ENCODE assay signal across 8 mouse cellular contexts in the genomic region with DNA sequence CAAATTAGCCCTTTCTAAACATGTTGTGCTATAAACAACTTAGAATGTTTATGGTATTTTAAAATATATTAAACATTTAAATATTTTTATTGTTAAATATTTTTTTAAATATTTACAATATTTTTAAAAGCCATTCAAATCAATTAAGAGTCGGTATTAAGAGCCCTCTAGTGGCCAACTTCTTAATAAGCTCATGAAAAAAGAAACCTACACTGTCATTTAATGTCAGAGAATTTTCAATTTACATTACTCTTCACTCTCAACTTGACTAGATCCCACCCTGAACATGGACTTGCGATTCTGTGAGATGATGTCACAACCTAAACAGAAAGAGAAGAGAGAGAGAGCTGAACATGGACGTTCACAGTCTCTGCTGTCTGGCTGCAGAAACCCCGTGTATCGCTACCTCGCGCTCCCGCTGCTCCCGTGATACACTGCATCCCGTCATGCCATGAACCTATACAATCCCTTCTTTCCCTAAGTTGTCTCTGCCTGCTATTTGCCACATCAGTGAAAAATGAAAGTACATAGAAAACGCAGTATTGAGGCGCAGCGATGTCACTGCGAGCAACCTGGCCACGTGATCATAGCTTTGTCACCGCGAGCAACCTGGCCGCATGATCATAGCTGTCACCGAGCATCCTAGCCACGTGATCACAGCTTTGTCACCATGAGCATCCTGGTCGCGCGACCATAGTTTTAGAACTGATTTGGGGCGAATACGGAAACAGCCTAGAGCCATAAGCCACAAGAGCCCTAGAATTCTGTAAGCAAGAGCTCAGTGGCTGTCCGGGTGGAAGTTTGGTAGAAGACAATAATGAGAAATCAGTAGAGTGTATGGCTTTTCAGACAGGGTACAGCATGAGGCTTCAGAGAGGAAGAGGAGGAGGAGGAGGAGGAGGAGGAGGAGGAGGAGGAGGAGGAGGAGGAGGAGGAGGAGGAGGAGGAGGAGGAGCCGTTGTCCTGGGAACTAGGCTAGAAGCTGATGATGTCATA. TPM values are rescaled to one million over a fixed set of nuclear protein-coding genes. Genes with fewer than 3 reads are reported as not detected.
DNase-seq lines count a peak whose midpoint lies in the region; ATAC-seq and TF ChIP-seq lines count a peak whose summit lies in the region.

No protein-coding gene starts in this region.

- TF ChIP-seq CTCF in CH12.LX (conservative IDR thresholded peaks at IDR 0.05 in 1 of 2, IDR thresholded peaks at IDR 0.05 in 1 of 2; ENCODE audit: low read depth in 2 of 2, low read length in 2 of 2) = peak; percentile 19 to 73; a peak in 3 of 4 replicates

- H3K79me2 ChIP-seq in CH12.LX (replicated peaks; ENCODE audit: control insufficient read depth, extremely low read depth, insufficient read depth, poor library complexity, severe bottlenecking) = no peaks in the 10 kb centered on the region

- 55% methylated on average over 27 of the region's 27 CpGs for WGBS in embryonic facial prominence, embryonic 15.5 days
- WGBS in hindbrain, embryonic 12.5 days = 60% methylated on average over 27 of the region's 27 CpGs
- WGBS in midbrain, embryonic 10.5 days = 73% methylated on average over 27 of the region's 27 CpGs
- WGBS in stomach, embryonic 14.5 days = 57% methylated on average over 27 of the region's 27 CpGs

- no peaks in the 10 kb centered on the region for H3K27me3 ChIP-seq in CH12.LX (replicated peaks)
- no peaks in the 10 kb centered on the region for H3K27me3 ChIP-seq in embryonic facial prominence, embryonic 15.5 days
- H3K27me3 ChIP-seq in hindbrain, embryonic 12.5 days = no peaks in the 10 kb centered on the region
- H3K27me3 ChIP-seq in midbrain, embryonic 10.5 days (ENCODE audit: low read depth, poor library complexity, severe bottlenecking) = 0 out of 2 replicates have a peak, but pooled peaks cover 5% of the 10 kb centered on the region
- no peaks in the 10 kb centered on the region for H3K27me3 ChIP-seq in stomach, embryonic 14.5 days (ENCODE audit: control insufficient read depth, insufficient read depth, low read length)

- peak overlapping the region; percentile 5; the same call in 1 of the 2 replicates for H3K27ac ChIP-seq in CH12.LX (ENCODE audit: insufficient read depth, low read depth)
- no peak overlapping the region for H3K27ac ChIP-seq in embryonic facial prominence, embryonic 15.5 days (replicated peaks)
- no peak overlapping the region for H3K27ac ChIP-seq in hindbrain, embryonic 12.5 days
- H3K27ac ChIP-seq in midbrain, embryonic 10.5 days (replicated peaks) = no peak overlapping the region
- H3K27ac ChIP-seq in stomach, embryonic 14.5 days (ENCODE audit: low read length) = no peak overlapping the region

- no peak for TF ChIP-seq EP300 in CH12.LX (IDR thresholded peaks at IDR 0.05; ENCODE audit: low read length)

- in situ Hi-C loops in CH12.LX (cut with MboI; ENCODE audit: low pct_ligation_motif_present, low pct_unique_long_range_greater_than_20kb, low sequenced_read_pairs) = loop anchor here (5.0 kb wide), 1 partner anchor 155 kb away; no protein-coding TSS in a partner anchor

- TF ChIP-seq RAD21 in CH12.LX (IDR thresholded peaks at IDR 0.05; ENCODE audit: low read depth, low read length) = peak; percentile 73

- no peaks in the 10 kb centered on the region for H3K9me3 ChIP-seq in CH12.LX (replicated peaks; ENCODE audit: low read length)
- no peaks in the 10 kb centered on the region for H3K9me3 ChIP-seq in embryonic facial prominence, embryonic 15.5 days (replicated peaks)
- no peaks in the 10 kb centered on the region for H3K9me3 ChIP-seq in hindbrain, embryonic 12.5 days (replicated peaks)
- H3K9me3 ChIP-seq in midbrain, embryonic 10.5 days (replicated peaks) = no peaks in the 10 kb centered on the region
- no peaks in the 10 kb centered on the region for H3K9me3 ChIP-seq in stomach, embryonic 14.5 days (ENCODE audit: control insufficient read depth, low read depth, low read length)

- peak overlapping the region; percentile 41 to 68 (median 53) for H3K4me3 ChIP-seq in CH12.LX (replicated peaks in 1 of 3; ENCODE audit: low read depth in 2 of 3, low read length in 2 of 3, poor library complexity in 1 of 3)
- peak overlapping the region; percentile 32 for H3K4me3 ChIP-seq in embryonic facial prominence, embryonic 15.5 days (replicated peaks)
- peak overlapping the region; percentile 9; the same call in 1 of the 2 replicates for H3K4me3 ChIP-seq in hindbrain, embryonic 12.5 days
- H3K4me3 ChIP-seq in midbrain, embryonic 10.5 days = peak overlapping the region; percentile 35
- H3K4me3 ChIP-seq in stomach, embryonic 14.5 days (ENCODE audit: low read depth, low read length) = peak overlapping the region; percentile 16

- no peaks in the 10 kb centered on the region for H3K36me3 ChIP-seq in CH12.LX (replicated peaks in 1 of 2; ENCODE audit: control insufficient read depth in 1 of 2, insufficient read depth in 1 of 2, low read length in 1 of 2)
- no peaks in the 10 kb centered on the region for H3K36me3 ChIP-seq in embryonic facial prominence, embryonic 15.5 days
- H3K36me3 ChIP-seq in hindbrain, embryonic 12.5 days = no peaks in the 10 kb centered on the region
- no peaks in the 10 kb centered on the region for H3K36me3 ChIP-seq in midbrain, embryonic 10.5 days
- H3K36me3 ChIP-seq in stomach, embryonic 14.5 days (ENCODE audit: control insufficient read depth, insufficient read depth, low read length) = no peaks in the 10 kb centered on the region

- peak; percentile 85 for DNase-seq in CH12.LX (ENCODE audit: extremely low read depth)
- peak; percentile 49 for DNase-seq in ZHBTc4 (ENCODE audit: low read depth, low spot score)
- DNase-seq in left cerebral cortex, adult 8-10 months (ENCODE audit: low spot score in 2 of 2) = peak; percentile 21 to 74
- DNase-seq in midbrain, embryonic 10.5 days (ENCODE audit: low spot score) = peak; percentile 27
- no peak for DNase-seq in testis, postnatal 10 days (ENCODE audit: low spot score)

- H3K4me1 ChIP-seq in CH12.LX (ENCODE audit: control insufficient read depth in 1 of 2, insufficient read depth in 2 of 2) = peaks cover 2 to 9% of the 10 kb centered on the region in 2 experiments; a peak in 3 of 4 replicates
- peaks cover 11% of the 10 kb centered on the region for H3K4me1 ChIP-seq in embryonic facial prominence, embryonic 15.5 days
- no peaks in the 10 kb centered on the region for H3K4me1 ChIP-seq in hindbrain, embryonic 12.5 days
- no peaks in the 10 kb centered on the region for H3K4me1 ChIP-seq in midbrain, embryonic 10.5 days
- no peaks in the 10 kb centered on the region for H3K4me1 ChIP-seq in stomach, embryonic 14.5 days (ENCODE audit: control insufficient read depth, insufficient read depth, low read length)

- dilution Hi-C loops in CH12.LX (cut with MboI; ENCODE audit: extremely low pct_ligation_motif_present, extremely low pct_unique_long_range_greater_than_20kb, low sequenced_read_pairs) = no loop called here

- no peak for TF ChIP-seq POLR2A in CH12.LX (IDR thresholded peaks at IDR 0.05; ENCODE audit: low read depth, low read length)

- ATAC-seq in embryonic facial prominence, embryonic 15.5 days (ENCODE audit: insufficient number of reproducible peaks, low FRiP score, low TSS enrichment, low read depth) = no peak
- ATAC-seq in hindbrain, embryonic 12.5 days (ENCODE audit: low FRiP score) = peak; percentile 75
- no peak for ATAC-seq in stomach, embryonic 14.5 days (ENCODE audit: insufficient number of reproducible peaks, insufficient read depth, low FRiP score, low read depth)

- H3K4me2 ChIP-seq in CH12.LX (ENCODE audit: insufficient read depth, low read depth, poor library complexity, severe bottlenecking) = peak overlapping the region; percentile 65
- H3K4me2 ChIP-seq in embryonic facial prominence, embryonic 15.5 days (replicated peaks) = peak overlapping the region; percentile 48
- H3K4me2 ChIP-seq in hindbrain, embryonic 12.5 days (replicated peaks) = peak overlapping the region; percentile 40
- peak overlapping the region; percentile 39 for H3K4me2 ChIP-seq in stomach, embryonic 14.5 days (replicated peaks; ENCODE audit: low read depth, low read length)

- H3K9ac ChIP-seq in CH12.LX (ENCODE audit: insufficient read depth, low read depth) = peak overlapping the region; percentile 61; the same call in 1 of the 2 replicates
- no peak overlapping the region for H3K9ac ChIP-seq in embryonic facial prominence, embryonic 15.5 days
- H3K9ac ChIP-seq in hindbrain, embryonic 12.5 days = no peak overlapping the region
- H3K9ac ChIP-seq in stomach, embryonic 14.5 days (replicated peaks; ENCODE audit: low read depth, low read length) = no peak overlapping the region

TF ChIP-seq in CH12.LX, 34 proteins besides CTCF, POLR2A, EP300 and RAD21 (continues in another document):
- 0 out of 2 replicates have a peak, but pooled peaks have one; percentile 42 for TF ChIP-seq ELF1 (IDR thresholded peaks at IDR 0.05; ENCODE audit: low read depth, low read length)
- TF ChIP-seq USF1 (IDR thresholded peaks at IDR 0.05; ENCODE audit: low read depth, low read length) = peak; percentile 92
- peak; percentile 41; the same call in 1 of the 2 replicates for TF ChIP-seq ZC3H11A (IDR thresholded peaks at IDR 0.05; ENCODE audit: low read depth, low read length)
- peak; percentile 99 for TF ChIP-seq MAX (IDR thresholded peaks at IDR 0.05; ENCODE audit: low read length)
- no peak for TF ChIP-seq PAX5 (IDR thresholded peaks at IDR 0.05; ENCODE audit: low read length)
- TF ChIP-seq ZKSCAN1 (IDR thresholded peaks at IDR 0.05; ENCODE audit: borderline replicate concordance, low read depth, low read length) = no peak

RNA-seq across cellular contexts. Expression of gene Casc1, which starts 23.4 kb away (rescaled TPM):
- total RNA-seq in CH12.LX (2012; rRNA removed) = 0.21 and 0.25 TPM in 2 replicates
- 0.21 and 0.30 TPM in 2 replicates for total RNA-seq in CH12.LX (2014; rRNA removed)
- 0.33 and 0.41 TPM in 2 replicates for polyA plus RNA-seq in CH12.LX (2012; ENCODE audit: insufficient read length, low read depth)
- 3.1 and 4.4 TPM in 2 replicates for polyA plus RNA-seq in embryonic facial prominence, embryonic 15.5 days (2015; fragmentation: Nextera tagmentation; extraction: Ambion mirVana)
- polyA plus RNA-seq in hindbrain, embryonic 12.5 days (2016; fragmentation: Nextera tagmentation; extraction: Ambion mirVana) = 0.83 and 1.7 TPM in 2 replicates
- 1 to 10 TPM; 1.1 to 1.9 (median 1.2) TPM for total RNA-seq in left cerebral cortex, adult 8-10 months (2022)
- polyA plus RNA-seq in midbrain, embryonic 10.5 days (2016; fragmentation: Nextera tagmentation; extraction: Ambion mirVana) = 0.38 and 0.41 TPM in 2 replicates
- polyA plus RNA-seq in stomach, embryonic 14.5 days (2014; fragmentation: Nextera tagmentation; extraction: Ambion mirVana) = 0.73 and 0.74 TPM in 2 replicates

RNA-seq across cellular contexts. Expression of gene Etfrf1, which starts 23.5 kb away (rescaled TPM):
- total RNA-seq in CH12.LX (2012; rRNA removed) (10.8 and 11.6 TPM in 2 replicates), CH12.LX (2014; rRNA removed) (29.9 and 35.7 TPM in 2 replicates)
- 20.2 and 21.9 TPM in 2 replicates for polyA plus RNA-seq in CH12.LX (2012; ENCODE audit: insufficient read length, low read depth)
- polyA plus RNA-seq in embryonic facial prominence, embryonic 15.5 days (2015; fragmentation: Nextera tagmentation; extraction: Ambion mirVana) = 33.9 and 35.2 TPM in 2 replicates
- 35.1 and 36.5 TPM in 2 replicates for polyA plus RNA-seq in hindbrain, embryonic 12.5 days (2016; fragmentation: Nextera tagmentation; extraction: Ambion mirVana)
- 10 to 100 TPM; 24.0 to 27.9 (median 26.4) TPM for total RNA-seq in left cerebral cortex, adult 8-10 months (2022)
- polyA plus RNA-seq in midbrain, embryonic 10.5 days (2016; fragmentation: Nextera tagmentation; extraction: Ambion mirVana) = 36.6 and 41.4 TPM in 2 replicates
- 30.3 and 34.6 TPM in 2 replicates for polyA plus RNA-seq in stomach, embryonic 14.5 days (2014; fragmentation: Nextera tagmentation; extraction: Ambion mirVana)
